Mouse (Mus musculus) kidney, postnatal 25 days (tissue): Measurements from ENCODE around the gene Fnbp1.

Experiments used
- DNase-seq, 2 experiments: peaks; one replicate each; pipeline ENCODE4 v3.0.0; 2021; ENCODE audit warnings: mixed read lengths in 2 of 2

The Fnbp1 gene

DNA sequence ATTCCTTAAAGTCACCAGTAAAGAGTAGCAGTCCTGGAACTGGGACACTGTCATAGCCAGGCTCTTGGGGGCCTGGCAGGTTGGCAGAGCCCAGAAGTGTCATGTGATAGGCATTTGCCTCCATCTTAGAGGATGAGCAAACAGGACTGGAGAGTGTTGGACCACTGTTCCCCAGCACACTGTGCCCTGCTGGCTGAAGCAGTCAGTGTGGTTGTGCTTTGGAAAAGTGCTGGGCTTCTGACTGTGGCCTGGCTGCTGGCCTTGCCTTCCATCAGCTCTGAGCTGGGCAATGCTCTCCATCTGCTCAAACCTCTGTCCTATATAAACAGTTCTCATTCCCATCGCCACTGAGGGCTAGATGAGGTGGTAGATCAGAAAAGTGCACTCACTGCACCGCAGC lies 121.6 kb downstream of the Fnbp1 start:
- no peak for DNase-seq

DNA sequence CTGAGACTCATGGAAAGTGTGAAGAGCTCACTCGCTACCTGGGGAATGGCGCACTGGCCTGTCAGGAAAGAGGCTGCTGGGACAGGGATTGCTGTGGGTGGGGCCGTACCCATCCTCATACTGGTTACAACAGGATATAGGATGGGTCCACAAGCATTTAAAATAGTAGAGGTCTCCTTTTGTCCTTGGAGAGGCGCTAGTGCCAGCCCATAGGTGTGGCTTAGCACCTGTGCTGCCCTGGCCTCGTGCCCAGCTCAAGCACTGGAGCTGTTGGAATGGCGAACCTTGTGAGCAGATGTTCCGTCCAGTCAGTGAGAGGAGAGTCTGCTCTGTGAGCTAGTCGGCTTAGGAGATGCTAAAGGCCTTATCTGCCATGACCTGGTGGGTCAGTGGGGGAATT lies 122.8 kb downstream of the Fnbp1 start:
- DNase-seq = peak in 1 of 2 experiments; percentile 59

DNA sequence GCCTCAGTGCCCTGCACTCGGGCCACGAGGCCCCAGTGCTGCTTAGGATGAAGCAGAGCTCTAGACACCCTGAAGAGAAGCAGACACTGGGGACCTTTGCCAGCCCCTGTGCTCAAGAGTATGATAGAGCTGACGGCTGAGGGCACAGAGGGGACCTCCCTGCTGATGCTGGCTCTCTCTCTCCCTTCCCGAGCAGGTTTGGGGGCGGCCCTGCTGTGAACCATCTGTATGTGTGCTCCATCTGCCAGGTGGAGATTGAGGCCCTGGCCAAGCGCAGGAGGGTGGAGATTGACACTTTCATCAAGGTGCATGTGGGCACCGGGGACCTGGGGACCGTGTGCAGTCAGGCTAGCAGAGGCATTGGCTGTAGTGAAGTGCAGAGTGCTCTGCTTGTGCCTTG lies 123.3 kb downstream of the Fnbp1 start:
- no peak for DNase-seq

DNA sequence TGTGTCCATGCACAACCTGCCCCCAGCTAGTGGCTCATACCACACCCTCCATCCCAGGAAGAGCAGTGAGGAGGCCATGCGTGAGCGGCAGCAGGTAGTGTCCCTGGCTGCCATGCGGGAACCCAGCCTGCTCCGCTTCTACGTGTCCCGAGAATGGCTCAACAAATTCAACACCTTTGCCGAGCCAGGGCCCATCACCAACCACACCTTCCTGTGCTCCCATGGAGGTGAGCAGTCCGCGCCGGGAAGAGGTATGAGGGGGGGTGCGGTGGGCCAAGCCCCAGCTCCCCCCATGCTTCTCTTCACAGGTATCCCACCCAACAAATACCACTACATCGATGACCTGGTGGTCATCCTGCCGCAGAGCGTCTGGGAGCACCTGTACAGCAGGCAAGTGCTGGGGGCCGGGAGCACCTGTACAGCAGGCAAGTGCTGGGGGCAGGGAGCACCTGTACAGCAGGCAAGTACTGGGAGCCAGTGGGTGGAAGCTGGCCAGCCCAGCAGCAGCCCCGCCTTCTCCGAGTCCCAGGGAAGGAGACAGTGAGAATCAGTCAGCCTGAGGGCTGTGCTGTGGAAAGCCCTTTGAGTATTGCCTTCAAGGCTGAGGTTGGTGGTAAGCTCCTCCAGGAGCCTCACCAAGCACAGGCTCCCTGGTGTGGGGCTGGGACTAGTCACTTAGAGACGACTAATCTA lies 124.0 kb downstream of the Fnbp1 start:
- DNase-seq = no peak

DNA sequence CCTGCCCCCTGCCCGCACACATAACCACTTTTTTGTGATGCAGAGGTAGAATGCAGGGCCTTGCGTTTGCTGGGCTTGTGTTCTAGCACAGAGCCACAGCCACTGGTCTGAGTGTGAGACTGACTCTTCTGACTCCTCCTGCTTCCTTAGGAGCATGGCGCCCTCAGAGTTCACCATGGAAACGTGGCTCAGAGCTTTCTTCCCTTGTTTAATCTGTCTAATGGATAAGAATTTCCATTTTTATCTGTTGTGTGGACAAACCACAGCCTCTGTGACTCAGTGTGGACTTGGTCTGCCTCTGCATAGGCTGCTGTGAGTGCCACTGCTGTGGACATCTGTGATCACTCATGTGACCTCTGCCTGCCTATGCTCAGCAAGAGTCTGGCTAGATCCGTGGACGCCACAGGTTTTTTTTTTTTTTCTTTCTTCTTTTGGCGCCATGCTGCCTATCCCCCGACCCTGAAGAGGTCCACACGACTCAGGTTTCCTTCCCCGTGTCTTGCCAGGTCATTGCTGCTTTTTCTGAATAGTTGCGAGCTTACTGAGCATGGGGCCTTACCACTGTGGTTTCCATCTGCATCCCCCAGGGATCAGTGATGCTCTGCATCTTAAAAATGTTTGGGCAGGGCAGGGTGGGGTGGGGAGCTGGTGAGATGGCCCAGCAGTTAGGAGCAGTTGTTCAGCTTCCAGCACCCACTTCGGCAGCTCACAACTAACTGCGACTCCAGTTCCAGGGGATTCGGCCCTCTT lies 128.3 kb downstream of the Fnbp1 start:
- no peak for DNase-seq

DNA sequence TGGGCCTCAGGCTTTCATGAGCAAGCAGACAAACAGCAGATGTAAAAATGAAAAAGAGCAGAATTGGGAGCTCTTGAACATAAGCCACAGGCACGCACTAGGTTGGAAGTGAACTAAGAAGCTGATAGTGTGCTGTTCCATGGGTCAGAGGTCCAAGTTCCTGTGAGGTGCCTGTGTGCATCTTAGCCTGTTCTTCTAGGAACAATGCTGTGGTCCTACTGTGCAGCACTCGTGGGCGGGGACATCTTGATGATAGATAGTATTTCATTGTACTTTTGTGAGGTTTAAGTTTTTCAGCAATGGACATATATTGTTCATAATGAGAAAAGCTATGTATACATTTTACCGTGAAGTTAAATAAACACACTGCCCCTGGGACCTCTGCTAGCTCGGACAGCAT lies 134.6 kb downstream of the Fnbp1 start:
- DNase-seq = no peak

DNA sequence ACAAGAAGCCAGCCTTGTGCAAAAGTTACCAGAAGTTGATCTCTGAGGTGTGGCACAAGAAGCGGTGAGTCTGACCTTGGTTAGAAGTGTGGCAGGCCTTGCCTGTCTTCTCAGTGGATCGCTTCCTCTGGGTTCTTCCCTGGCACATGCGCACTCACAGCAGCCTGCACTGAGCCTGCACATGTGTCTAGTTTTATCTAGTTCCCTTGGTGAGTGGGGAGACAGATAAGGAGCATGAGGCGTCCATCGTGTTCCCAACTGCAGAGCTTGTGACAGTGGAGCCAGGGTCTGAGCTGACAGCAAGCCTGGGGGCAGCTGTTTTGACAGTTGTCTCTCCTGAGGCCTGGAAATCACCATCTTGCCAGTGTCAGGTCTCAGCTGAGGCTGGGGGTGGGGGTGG lies 135.4 kb downstream of the Fnbp1 start:
- DNase-seq = peak in 1 of 2 experiments; percentile 28

DNA sequence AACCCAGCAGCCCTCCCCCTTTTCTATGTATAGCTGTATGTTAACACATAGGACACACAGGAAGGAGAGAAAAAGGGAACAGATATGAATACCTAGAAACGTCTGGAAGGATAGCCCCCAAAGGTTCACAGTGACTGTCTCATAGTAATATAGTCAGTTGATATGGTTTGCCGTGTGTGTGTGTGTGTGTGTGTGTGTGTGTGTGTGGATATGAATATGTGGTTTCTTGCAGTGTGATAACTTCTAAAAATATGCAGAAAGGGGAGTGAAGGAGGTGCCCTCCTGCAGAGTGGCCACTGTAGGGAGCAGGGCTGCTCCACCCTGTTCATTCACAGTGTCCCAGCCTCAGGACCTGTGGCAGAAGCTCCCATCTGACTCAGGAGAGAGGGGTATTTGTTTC lies 136.4 kb downstream of the Fnbp1 start:
- DNase-seq = no peak

DNA sequence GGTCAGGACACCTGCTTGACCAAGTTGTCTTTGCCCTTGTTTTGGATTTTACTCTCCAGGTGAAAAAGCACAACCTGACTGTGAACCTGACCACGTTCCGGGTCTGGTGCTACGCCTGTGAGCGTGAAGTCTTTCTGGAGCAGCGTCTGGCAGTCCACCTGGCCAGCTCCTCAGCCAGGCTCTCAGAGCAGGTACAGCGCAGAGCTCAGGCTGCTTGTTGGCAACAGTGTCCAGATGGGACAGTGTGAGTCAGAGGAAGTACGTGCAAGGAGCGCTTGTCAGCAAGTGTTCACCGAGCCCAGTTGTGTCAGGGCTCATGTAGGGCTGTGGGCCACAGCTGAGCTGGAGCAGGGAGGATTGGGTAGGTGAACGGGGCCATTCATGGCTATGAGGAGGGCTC lies 139.0 kb downstream of the Fnbp1 start:
- no peak for DNase-seq

DNA sequence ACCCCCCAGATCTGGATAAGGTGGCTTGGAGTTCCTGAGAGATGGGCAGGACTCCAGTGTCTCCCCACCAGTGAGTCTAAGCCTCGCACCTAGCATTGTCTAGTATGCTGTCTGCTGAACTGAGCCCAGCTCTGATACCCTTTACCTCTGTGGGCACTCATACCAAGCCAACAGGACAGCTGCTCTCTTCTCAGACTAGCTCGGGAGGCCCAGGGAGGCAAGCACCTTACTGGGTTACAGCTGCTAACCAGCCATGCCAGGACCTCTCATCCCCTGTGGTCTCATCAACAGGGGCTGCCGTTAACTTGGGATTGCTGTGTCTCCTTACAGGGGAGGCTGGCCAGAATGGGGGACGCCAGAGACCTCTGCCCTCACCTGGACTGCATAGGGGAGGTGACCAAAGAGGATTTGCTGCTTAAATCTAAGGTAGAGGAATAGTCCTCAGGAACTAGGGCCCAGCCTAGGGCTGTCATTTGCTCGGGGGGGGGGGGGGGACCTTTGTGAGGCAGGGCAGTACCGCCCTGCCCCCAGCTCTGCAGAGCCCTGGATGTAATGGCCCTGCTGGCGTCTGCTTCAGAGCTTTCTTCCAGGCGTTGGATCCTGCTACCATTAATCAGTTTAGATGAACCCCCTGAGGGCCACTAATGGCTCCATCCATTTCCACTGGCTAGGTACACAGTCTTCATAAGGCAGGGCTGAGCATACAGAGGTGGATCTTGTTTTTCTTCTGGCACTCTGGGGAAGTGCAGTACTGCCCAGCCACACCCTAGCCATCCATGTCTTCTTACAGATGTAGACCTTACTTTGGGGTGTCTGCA lies 143.2 kb downstream of the Fnbp1 start:
- DNase-seq = no peak

DNA sequence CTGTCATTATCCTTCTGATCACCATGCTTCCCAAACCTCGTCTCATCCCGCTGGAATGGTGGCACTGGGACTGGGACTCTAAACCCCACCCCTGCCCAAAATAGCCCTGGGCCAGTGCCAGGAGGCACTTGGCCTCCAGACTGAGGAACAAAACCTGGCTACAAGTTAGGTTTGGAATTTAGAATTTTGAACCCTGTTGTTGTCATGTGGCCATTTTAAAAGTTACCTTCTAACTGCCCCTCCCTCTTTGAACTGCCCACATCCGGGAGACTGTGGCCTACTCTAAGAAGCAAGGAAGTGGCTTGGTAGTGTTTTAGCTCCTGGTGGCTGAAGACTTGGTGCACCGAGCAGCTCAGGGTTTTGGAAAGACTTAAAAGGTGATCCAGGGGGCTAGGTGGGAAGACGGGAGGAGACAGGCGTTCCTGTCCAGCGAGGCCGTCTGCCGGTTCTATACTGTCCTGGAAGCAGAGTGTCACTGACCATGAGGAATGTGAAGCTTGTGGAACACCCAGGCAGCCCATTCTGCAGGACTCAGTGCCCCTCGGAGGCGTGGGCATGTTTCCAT lies 146.3 kb downstream of the Fnbp1 start:
- DNase-seq = peak; percentile 59 to 82

DNA sequence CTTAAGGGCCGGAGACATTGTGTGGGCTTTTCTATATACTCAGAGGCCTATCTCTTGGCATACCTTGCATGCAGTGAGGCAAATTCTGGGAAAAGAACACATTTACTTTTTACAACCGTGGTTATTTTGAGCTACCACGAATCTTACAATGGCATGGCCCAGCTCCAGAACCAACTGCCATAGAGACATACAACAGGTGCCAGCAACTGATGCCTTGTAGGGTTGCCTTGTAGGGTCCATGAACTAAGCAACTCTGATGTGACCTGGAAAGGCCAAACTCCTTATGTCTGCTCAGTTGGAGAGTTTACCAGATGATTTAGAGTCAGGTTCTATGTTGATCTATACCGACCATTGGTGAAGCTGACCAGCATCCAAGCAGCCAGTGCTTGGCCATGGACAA lies 147.0 kb downstream of the Fnbp1 start:
- no peak for DNase-seq

DNA sequence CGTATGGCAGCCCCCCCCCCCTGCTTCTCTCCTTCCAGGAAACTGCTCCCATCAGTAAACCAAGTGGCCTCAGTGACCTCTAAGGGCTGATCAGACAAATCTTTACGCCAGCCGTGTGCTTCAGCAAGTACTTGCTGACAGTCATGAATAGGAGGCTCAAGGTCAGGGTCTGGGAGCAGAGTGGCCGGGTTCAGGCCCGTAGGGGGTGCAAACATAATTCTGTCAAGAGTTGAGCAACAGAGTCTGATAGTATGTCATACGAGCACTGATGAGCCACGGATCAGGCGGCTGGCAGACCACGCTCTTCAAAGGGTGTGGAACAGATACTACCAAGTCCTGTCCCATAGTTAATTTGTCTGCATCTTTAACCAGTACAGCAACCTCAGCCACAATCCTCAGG lies 151.6 kb downstream of the Fnbp1 start:
- no peak for DNase-seq

DNA sequence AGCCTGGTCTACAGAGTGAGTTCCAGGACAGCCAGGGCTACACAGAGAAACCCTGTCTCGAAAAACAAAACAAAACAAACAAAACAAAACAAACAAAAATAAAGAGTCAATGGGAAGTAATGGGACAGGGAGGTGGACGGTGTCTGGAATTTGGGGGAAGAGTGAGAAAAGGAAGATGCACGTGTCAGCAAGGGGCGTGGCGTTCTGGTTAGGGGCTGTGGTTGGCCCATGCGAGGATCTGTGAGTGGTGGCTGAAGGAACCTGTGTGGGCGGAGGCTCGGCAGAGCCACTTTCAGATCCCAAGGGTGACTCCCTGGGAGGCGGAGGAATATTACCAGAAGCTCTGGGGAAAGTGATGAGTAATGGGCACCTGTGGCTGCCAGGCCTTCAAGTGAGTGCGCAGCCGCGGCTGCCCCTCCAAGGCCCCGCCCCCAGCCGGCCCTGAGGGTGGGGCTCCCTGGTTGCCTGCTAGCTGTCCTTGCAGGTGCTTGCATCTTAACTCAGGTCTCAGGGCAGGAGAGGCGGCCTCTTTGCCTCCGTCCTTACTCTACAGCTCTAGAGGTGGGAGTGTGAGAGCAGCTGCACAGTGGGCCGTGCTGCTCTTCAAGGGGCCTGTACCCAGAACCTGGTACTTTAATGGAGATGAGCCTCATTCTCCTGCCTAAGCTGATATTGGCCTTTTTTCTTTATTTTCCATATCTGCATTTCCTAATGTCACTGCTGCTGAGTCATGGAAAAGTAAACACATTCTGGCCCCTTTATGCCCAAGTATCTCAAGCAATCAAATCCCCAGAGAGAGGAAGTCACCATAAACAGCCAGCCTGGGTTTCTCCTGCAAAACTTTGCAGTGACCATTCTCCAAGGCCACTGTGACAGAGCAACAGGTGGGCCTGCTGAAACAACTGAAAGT lies 156.4 kb downstream of the Fnbp1 start:
- peak; percentile 65 to 85 for DNase-seq

DNA sequence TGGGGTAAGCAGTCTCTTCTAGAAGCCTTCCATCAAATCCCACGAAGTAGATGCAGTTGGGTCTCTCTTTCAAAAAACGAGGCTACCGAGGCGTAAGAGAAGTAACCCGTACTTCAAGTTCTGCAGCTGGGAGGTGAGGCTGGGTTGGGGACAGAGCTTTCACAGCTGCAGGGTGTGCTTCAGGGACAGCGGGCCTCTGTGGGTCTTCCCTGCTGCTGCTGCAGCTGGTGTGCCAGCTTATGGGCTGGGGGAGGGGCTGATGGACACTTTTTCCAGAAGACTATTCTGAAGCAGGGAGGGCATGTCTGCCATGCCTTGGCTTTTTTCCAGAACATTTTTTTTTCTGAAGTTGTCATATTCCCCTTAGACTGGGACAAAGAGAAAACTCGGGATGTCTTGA lies 158.8 kb downstream of the Fnbp1 start:
- DNase-seq = peak in 1 of 2 experiments; percentile 47

DNA sequence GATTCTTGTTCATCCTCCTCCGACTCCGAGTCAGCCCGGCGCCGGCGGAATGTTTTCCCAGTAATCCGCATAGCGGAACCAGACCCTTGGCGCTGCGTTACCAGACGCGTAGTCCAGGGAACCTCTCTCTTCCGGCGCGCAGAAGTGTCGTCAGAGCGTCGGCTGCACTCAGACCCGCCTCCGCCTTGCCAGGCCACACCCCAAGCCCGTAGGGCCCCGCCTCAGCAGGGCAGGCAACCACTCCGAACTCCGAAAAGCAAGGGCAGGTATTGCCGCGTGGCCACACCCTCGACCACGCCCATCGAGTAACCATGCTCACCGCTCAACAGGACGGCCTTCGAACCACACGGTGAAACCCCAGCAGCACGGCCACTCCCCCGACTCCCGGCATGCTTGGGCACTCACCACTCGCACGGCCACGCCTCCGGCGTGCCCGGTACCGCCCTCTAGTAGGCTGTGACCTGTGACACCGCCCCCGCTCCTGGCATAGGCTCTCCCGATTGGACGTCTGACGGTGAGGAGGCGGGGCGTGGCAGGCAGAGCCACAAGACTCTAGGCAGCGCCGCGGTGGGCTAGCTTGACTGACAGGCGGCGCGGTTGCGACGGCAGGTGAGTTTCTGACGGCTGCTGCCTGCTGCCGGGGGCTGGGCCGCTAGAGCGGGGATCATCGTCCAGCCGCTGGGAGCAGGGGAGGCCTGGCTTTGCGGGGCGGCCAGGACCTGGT lies 159.9 kb downstream of the Fnbp1 start, which contains the start of the genes BC005624 and Usp20:
Gene BC005624 (minus strand): TSS at position 412 of the 724 bp plus-strand sequence.
Gene Usp20 (plus strand): TSS at position 490 of the 724 bp plus-strand sequence.
- peak; percentile 100 for DNase-seq
